Mouse (Mus musculus) thymus, postnatal 0 days (tissue): ENCODE measurements around the gene Pate1. TPM values are rescaled to one million over a fixed set of nuclear protein-coding genes. Genes with fewer than 3 reads are reported as not detected.

Source experiments
- DNase-seq: peaks from one replicate; pipeline ENCODE4 v3.0.0-alpha.2; 2015; ENCODE audit warnings: low spot score
- polyA plus RNA-seq: library from polyadenylated mRNA; unstranded; fragments of >200 nt; fragmentation: Nextera tagmentation; extraction: Ambion mirVana; gene quantifications from 2 replicates; pipeline ENCODE4 v1.2.1, GENCODE M21; 2015

The Pate1 gene
- not detected in 2 replicates for polyA plus RNA-seq

- DNase-seq, result no peak
Observed at GRCm38 (mm10) chr9:35687013-35687412, at the start of gene Pate1. Gene Pate1 (minus strand): TSS chr9:35687390.

GRCm38 (mm10) chr9:35707265-35707664 is 20.1 kb upstream of the Pate1 start:
- no peak for DNase-seq

GRCm38 (mm10) chr9:35691924-35692323 is 4.7 kb upstream of the Pate1 start:
- DNase-seq, result no peak

- DNase-seq, result no peak
Observed at GRCm38 (mm10) chr9:35673557-35673956, 13.6 kb downstream of the Pate1 start.

GRCm38 (mm10) chr9:35648102-35648501 is 39.1 kb downstream of the Pate1 start, which contains the start of gene Pate3:
Gene Pate3 (minus strand): TSS chr9:35648202.
- no peak for DNase-seq

Other genes starting within 250 kb of the Pate1 start
- 0.07 TPM in 1 of 2 replicates, not detected in the other for gene Gm1113, start 169.1 kb downstream of the Pate1 start, polyA plus RNA-seq
- 0.18 and 0.31 TPM in 2 replicates for gene Ddx25, start 128.9 kb downstream of the Pate1 start, polyA plus RNA-seq
- gene Pus3, start 128.8 kb downstream of the Pate1 start, polyA plus RNA-seq, result 26.6 and 27.7 TPM in 2 replicates
- 0.78 and 1.3 TPM in 2 replicates for gene Pate2, start 117.1 kb downstream of the Pate1 start, polyA plus RNA-seq
- gene Hyls1, start 117.0 kb downstream of the Pate1 start, polyA plus RNA-seq, result 19.4 and 21.6 TPM in 2 replicates
- 0.17 TPM in 1 of 2 replicates, not detected in the other for gene Pate4, start 75.4 kb downstream of the Pate1 start, polyA plus RNA-seq
- not detected in 2 replicates for gene Pate3, start 39.2 kb downstream of the Pate1 start, polyA plus RNA-seq
- gene Gm17677, start 53.7 kb upstream of the Pate1 start, polyA plus RNA-seq, result not detected in 2 replicates
- gene Gm17727, start 90.7 kb upstream of the Pate1 start, polyA plus RNA-seq, result not detected in 2 replicates
- not detected in 2 replicates for gene Gm27235, start 102.7 kb upstream of the Pate1 start, polyA plus RNA-seq
- gene D730048I06Rik, start 102.7 kb upstream of the Pate1 start, polyA plus RNA-seq, result not detected in 2 replicates
- gene 9230110F15Rik, start 156.8 kb upstream of the Pate1 start, polyA plus RNA-seq, result not detected in 2 replicates
- gene 9230113P08Rik, start 221.0 kb upstream of the Pate1 start, polyA plus RNA-seq, result not detected in 2 replicates